Mouse (Mus musculus) heart, postnatal 36 days (tissue): ENCODE results near the gene Troap. TPM values are rescaled to one million over a fixed set of nuclear protein-coding genes. Genes with fewer than 3 reads are reported as not detected.

Source experiments
- DNase-seq, 2 experiments: peaks; one replicate each; pipeline ENCODE4 v3.0.0; 2021 to 2022
- intact Hi-C: fragments of 180-260 bp; cut with DNase I; formaldehyde crosslinking; loops from one replicate; pipeline ENCODE4 v1.15.1; 2025
- total RNA-seq, 2 experiments: library from RNA; stranded (reverse); gene quantifications; 2 replicates each; pipeline ENCODE4 v1.2.3; 2021

The Troap gene
- total RNA-seq, 2 experiments from 2014 or later = 0.33 to 0.49 TPM

DNA sequence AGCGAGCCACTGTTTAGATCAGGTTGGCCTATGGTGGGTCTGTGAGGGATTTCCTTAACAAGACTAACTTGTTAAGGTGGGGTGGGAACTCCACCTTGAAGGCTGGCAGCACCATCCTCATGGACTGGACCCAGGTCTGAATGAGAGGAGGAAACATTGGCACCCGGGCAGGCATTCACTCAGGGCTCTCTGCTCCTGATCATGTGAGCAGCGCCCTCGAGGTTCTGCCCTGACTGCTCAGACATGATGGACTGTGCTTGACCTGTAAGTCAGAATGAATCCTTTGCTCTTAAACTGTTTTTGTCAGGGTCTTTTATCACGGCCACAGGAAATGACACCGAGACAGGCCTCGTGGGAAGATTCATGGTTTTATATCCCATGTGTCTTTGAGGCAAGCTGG is 30.9 kb downstream of the Troap start:
- intact Hi-C loops = no loop called here
- no peak for DNase-seq

DNA sequence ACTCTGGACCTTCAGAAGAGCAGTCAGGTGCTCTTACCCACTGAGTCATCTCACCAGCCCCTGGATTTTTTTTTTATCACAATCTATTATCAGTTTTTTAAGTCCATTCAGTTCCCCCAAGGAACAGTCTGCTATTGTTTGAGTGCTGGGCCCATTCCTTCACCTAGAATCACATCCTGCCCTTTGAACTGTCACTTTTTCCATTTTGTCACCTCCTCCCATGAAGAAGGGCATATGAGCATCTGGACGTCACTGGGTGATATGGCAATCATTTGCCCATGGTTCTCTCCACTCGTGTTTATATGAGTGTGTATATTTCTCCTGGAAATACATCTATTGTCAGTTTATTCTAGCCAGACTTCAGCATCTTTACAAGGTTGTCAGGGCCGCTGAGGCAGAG is 33.5 kb downstream of the Troap start:
- no peak for DNase-seq
- intact Hi-C loops = no loop called here

DNA sequence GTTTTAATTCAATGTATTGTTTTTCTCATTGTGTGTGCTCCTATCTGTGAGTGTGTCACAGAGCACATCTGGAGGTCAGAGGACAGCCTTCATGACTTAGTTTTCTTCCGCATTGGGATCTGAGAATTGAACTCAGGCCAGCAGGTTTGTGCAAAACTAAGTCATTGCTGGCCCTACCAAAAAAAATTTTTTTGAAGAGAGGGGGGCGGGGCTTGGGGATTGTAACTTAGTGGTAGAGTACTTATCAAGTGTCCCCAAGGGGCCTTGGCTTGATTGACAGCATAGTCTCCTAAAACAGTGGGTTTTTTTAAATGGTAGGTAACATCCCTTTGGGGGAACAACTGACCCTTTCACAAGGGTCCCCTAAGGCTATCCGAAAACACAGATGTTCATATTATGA is 36.8 kb downstream of the Troap start:
- DNase-seq = no peak
- intact Hi-C loops = no loop called here

DNA sequence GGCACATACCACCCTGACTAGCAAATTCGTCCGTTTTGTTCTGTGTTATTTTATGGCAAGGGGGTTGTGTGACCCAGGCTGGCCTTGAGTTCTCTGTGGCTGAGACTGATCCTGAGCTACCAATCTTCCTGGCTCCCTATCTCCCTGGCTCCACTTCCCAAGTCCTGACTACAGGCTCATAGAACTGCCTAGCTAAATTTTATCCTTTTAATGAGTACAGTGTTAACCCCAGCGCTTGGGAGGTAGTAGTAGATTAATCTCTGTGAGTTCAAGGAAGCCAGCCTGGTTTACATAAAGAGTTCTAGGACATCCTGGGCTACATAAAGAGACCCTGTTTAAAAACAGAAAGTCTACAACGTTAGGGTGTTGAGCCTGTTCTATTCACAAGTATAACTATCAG is 37.4 kb downstream of the Troap start:
- no peak for DNase-seq
- intact Hi-C loops = no loop called here

DNA sequence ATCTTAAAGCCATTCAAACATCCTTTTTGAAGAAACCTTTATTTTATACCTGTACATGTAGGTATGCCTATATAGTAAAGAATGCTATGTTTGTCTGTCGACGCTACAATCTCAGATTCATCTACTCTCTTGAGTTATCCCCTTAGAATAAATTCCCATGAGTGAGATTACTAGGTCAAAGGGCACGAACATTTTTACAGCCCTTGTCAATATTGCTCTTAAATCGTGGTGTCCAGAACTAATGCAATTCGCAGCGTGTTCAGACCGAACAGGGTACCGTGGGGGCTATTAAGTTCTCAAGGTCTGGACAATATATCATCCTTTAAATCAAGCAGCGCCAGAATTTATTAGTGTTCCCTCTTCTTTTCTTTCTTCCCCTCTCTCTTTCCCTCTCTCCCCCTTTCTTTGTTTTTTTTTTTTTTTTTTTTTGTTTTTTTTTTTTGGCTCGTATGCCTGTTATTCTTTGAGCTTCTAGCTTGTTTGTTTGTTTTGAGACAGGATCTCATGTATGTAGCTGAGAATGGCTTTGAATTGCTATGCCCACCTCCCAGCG is 38.5 kb downstream of the Troap start:
- intact Hi-C loops = no loop called here
- no peak for DNase-seq

DNA sequence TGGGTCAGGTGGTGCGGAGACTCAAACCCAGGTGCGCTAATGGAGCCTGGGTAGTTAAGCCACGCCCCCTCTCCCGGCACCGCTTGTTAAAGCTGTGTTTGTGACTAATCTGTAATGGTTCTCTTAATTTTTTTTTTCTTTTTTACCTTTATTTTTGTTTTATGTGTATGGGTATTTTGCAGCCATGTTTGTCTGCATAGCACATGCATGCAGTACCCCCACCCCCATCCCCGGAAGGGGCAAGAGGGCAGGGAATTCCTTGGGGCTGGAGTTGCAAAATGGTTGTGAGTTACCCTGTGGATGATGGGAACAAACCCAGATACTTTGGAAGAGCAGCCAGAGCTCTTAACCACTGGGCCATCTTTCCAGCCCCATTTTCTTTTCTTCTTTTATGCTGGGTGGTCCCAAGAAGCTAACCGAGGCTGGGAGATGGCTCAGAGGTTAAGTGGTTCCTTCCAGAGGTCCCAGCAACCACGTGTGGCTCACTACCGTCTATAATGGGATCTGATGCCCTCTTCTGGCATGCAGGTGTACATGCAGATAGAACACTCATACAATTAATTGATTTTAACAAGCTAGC is 39.1 kb downstream of the Troap start:
- no peak for DNase-seq
- intact Hi-C loops = no loop called here

DNA sequence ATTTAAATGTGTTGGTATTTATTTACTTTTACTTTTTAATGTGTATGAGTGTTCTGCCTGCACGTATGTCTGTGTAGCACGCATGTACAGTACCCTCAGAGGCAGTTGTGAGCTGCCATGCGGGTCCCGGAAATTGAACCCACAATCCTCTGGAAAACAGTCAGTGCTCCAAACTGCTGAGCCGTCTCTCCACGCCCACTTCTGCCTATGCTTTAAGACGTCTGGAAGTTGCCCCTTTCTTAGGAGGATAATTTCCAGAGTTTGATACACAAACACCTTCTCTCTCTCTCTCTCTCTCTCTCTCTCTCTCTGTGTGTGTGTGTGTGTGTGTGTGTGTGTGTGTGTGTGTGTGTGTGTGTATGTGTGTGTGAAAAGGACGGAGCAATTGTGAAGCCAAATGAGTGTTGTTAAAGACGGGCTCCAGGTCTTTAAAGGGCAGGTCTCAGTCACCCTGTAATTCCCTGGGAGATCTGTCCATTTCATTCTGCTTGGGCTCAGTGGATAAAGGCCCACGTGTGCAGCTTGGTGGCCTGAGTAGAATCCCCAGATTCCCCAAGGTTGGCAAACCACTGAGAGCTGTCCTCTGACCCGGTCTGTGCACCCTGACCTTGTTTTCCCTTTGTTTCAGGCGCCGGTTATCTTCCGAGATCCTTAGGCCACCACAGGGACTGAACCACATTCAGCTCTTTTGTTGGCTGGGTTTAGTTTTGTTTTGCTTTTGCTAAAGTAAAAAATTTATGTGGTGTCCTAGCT is 40.1 kb downstream of the Troap start:
- intact Hi-C loops = no loop called here
- no peak for DNase-seq

DNA sequence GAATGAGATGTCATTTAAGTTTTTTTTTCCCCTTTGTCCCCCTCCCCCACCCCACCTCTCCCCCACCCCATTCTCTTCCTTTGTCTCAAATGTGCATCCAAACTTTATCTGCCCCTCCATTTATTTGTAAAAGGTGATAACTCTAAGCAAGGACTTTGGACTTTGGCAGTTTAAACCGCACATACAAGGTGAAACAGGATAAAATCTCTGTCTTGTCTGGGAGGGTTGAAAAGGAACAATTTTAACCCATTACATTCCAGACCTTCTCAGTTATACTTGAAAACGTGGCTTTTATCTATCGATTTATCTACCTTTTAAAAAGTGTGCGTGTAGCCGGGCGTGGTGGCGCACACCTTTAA is 40.7 kb downstream of the Troap start:
- intact Hi-C loops = no loop called here

DNA sequence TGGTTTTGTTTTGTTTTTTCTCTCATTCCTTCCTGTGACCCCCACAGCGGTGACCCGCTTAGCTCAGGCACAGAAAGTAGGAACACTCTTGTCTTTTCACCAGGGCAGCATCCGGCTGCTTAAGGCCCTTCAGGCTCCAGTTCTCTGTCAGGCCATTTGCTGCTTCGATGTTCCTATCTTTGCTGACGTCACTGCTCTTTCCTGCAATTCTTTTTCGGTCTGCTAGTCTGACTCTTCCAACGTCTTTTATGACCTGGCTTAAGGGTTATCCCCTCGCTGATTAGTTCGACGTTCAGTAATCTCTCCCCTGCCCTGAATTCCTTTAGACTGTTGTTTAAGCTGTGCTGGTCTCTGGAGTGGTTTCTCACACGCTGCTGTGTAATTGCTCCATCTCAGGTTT is 42.2 kb downstream of the Troap start:
- DNase-seq = no peak
- intact Hi-C loops = no loop called here

More for the DNA sequence above, 40.7 kb downstream of the Troap start:
- no peak for DNase-seq

DNA sequence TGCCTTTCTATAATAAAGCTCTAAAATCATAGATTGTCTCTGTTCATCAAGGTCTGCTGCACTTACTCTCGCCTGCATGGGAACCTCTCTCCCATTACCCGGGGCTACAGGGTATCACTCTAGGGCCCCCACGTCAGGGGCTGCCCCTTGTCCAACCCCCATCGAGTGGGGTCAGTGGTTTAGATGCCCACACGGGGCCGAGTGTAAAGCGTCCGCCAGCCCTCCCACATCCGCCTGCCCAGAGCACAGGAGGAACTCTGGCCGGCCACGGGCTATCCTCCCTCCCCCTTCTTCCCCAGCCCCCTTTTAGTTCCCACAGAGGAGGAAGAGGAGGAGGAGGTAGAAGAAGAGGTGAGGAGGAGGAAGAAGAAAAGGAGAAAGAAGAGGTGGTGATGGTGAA is 46.4 kb downstream of the Troap start:
- no peak for DNase-seq
- intact Hi-C loops = no loop called here

DNA sequence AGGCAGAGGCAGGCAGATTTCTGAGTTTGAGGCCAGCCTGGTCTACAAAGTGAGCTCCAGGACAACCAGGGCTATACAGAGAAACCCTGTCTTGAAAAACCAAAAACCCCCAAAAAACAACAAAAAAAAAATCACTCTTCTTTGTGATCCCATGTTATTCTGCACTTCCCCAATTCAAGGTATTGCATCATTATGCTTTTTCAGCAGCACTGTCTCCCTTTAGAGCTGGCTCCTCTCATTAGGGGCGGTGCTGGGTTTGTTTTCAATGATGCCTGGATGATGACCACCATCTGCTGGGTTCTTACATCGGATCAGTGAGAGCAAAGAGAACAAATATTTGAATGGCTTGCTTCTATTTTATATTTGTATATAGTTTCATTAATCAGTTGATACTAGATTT is 48.3 kb downstream of the Troap start:
- intact Hi-C loops = no loop called here

DNA sequence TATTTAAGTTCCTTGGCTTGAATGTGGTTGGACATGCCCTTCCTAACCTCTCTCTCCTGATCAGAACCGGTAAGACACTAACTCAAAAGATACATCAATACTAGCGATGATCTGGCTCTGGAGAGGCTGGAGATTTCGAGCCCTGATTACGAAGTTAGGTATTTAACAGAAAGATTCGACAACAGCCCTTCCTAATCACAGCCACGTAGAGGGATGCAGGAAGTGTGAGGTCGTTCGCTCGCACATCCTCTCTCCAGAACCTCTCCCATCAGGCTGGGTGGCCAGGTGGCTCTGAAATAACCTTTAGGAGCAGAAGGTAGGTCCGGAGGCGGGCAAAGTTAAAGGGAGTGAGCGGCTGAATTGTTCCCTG is 51.3 kb downstream of the Troap start, which contains the start of gene Spats2:
Spats2 (plus strand) TSS at position 206 of the 370 bp plus-strand sequence.
- no peak for DNase-seq
- intact Hi-C loops = no loop called here

More for the DNA sequence above, 48.3 kb downstream of the Troap start:
- no peak for DNase-seq

DNA sequence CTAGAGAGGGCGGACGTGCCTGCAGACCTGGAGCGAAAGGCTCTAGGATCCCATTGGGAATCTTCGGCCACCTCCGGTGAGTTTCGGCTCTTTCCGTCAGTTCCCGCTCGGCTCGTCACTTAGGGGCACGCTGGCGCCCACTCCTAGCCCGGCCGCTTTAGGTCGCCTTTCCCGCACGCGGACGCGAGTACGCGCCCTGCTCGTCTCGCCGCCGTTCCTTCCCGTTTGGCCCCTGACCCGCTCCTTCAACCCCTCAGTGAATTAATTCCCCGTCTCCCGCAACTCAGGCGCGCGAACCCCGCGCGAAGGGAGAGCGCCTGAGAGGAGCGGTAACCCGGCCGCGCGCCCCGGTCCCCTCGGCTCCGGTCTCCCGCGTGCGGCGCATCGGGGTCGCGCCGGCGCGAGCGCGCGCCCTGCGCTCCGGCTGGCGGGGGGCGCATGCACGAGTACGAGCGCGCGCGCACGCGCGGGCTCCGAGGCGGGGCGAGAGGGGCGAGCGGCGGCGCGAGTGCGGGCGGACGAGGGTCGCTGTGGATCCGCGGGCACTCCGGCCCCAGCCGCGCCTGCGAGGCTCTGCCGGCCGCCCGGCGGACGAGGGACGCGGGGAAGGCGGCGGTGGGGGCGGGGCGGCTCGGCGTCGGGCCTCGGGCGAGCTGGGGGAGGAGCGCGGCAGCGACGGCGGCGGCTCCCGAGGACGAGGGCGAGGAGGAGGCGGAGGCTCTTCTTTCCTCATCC is 51.9 kb downstream of the Troap start:
- DNase-seq = peak; percentile 89 to 94
- intact Hi-C loops = no loop called here

DNA sequence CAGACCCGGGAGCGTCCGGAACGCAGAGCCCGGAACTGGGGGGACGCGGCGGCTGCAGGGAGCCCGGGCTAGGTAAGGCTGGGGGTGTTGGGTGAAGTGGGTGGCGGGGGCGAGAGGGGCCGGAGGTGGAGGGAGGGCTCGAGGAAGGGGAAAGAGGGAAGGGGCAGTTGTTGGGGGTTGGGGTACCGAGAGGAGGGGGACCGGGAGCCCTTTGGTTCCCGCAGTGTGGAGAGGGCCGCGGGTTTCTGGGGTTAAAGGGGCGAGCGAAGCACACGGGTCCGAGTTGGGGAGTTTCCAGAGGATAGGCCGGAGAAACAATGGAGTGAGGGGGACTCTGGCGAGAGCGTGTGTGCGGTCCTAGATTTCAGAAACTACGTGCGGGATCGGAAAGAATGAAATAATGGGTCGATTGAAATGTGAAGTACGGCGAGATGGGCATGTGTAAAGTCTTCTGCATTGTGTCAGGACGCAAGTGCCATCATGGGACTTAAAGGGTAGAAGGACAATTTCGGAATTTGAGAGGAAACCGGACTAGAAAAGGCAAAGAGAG is 52.5 kb downstream of the Troap start:
- intact Hi-C loops = no loop called here
- DNase-seq = no peak

DNA sequence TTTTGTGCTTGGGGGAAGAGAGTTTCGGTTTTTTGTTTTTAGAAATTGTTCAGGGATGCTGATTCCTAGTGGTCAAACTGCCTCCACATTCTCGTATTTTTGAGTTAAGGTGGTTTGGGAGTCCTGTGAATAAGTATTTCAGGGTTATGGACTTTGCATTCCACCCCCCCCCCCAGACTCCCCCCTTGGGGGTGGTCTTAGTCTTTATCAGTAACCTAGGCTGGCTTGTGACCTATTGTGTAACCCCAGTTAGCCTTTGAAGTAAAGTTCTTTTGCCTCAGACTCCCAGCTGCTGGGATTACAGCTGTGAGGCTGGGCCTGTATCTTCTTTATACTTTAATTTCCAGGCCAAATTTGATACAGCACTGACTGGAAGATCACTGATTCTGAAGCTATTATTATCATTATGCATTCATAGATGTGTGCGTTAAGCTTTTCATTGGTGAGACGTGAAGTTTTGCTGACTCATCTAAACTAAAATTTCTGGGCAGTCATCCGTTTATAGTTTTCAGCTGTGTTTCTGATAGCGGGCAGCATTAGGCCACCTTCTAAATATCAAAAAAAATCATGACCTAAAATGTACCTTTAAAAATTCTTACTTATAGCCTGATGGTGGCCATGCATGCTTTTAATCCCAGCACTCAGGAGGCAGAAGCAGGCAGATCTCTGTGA is 53.6 kb downstream of the Troap start:
- intact Hi-C loops = no loop called here
- DNase-seq = no peak

DNA sequence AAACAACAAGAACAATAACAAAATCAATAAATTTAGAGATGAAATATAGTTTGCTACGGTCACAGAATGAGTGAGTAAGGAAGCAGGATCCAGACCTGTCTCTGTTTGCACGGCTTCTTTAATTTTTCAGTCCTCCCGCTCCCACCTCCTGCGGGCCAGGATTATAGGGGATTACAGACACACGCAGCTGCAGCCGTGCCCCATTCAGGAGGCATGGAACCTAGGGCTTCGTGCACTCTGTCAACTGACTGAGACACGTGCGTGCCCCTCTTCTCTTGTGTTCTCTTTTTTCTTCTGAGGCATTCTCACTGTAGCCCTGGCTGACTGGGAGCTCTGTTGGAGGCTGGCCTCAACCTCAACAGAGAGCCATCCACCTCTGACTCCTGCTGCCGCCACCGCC is 55.1 kb downstream of the Troap start:
- intact Hi-C loops = no loop called here
- DNase-seq = no peak

DNA sequence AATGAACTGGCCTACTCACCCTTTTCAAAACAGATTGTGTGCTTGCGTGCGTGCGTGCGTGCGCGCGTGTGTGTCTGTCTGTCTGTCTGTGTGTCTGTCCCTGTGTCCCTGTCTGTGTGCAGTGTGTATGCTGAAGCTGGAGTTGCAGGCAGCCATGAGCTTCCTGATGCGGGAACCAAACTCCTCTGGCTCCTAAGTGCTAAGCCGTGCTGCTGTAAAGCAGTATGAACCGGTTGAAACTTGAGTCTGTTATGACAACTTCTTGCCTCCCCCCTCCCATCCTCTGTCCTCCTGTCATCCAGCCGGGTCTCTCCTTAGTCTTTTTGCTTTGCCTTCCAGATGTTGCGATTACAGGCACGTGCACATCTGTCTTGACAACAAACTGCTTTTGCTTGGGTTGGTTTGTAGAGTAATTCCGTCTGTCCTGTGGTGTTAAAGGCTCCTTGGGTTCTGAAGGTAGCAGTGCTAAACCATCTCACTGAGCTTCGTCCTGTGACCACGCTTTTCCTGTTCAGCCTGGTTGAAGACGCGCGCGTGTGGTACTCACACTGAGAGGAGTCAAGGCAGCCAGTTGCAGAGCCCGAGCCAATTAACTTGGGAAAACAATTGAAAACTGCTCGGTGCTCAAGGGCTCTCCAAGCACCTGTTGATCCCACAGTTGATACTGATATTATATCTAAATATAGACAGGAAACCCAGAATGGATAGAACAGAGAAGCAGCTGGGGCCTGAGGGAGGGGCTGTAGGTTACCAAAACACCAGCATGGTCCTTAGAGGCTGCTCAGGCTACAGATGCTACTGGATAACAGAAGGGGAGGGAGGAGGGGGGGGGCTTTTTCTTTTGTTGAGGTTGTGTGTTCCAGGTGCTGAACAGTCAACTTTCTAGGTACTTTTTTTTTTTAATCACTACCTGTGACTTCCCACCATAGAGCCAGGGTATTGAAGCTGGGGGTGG is 55.9 kb downstream of the Troap start:
- DNase-seq = no peak
- intact Hi-C loops = no loop called here
